Mouse (Mus musculus) MEL (cell line): ENCODE results near the gene Fam151a.

Experiments
- CHD1 ChIP-seq: IDR thresholded peaks from 2 replicates; pipeline ENCODE4 v1.6.1; 2012; ENCODE audit warnings: low read depth, mild to moderate bottlenecking, inconsistent platforms, low read length, improper control_type of control experiment
- CTCF ChIP-seq, 3 experiments: IDR thresholded peaks in 2 of 3; conservative IDR thresholded peaks in 1 of 3; 2 replicates each; pipeline ENCODE4 v1.5.1; 2011 to 2012; ENCODE audit warnings: low read length in 3 of 3, low read depth in 2 of 3, mild to moderate bottlenecking in 2 of 3, improper control_type of control experiment in 1 of 3, inconsistent platforms in 1 of 3, mixed read lengths in 1 of 3, moderate library complexity in 1 of 3; ENCODE audit not compliant: control insufficient read depth in 1 of 3, insufficient read depth in 1 of 3, poor library complexity in 1 of 3, severe bottlenecking in 1 of 3
- ETS1 ChIP-seq: IDR thresholded peaks from 2 replicates; pipeline ENCODE4 v1.6.1; 2012; ENCODE audit warnings: low read depth, mild to moderate bottlenecking, inconsistent platforms, low read length, improper control_type of control experiment, moderate library complexity
- GATA1 ChIP-seq: IDR thresholded peaks from 2 replicates; pipeline ENCODE4 v1.6.1; 2011; ENCODE audit warnings: low read depth, low read length, improper control_type of control experiment
- JUND ChIP-seq: IDR thresholded peaks from 2 replicates; pipeline ENCODE4 v1.6.1; 2011; ENCODE audit warnings: low read depth, mild to moderate bottlenecking, improper control_type of control experiment, low read length
- MAFK ChIP-seq: IDR thresholded peaks from 2 replicates; pipeline ENCODE4 v1.6.1; 2011; ENCODE audit warnings: low read depth, mild to moderate bottlenecking, low read length, improper control_type of control experiment, borderline replicate concordance
- MEF2A ChIP-seq: IDR thresholded peaks from 2 replicates; pipeline ENCODE4 v1.6.1; 2014; ENCODE audit warnings: low read depth, mild to moderate bottlenecking, inconsistent platforms, low read length, improper control_type of control experiment; ENCODE audit not compliant: poor library complexity, insufficient replicate concordance, severe bottlenecking; ENCODE audit errors: extremely low read depth
- MYC ChIP-seq: IDR thresholded peaks from 2 replicates; pipeline ENCODE4 v1.6.1; 2011; ENCODE audit warnings: low read depth, mild to moderate bottlenecking, low read length, improper control_type of control experiment, moderate library complexity
- NELFE ChIP-seq: IDR thresholded peaks from 2 replicates; pipeline ENCODE4 v1.6.1; 2011; ENCODE audit warnings: low read depth, low read length, improper control_type of control experiment
- POLR2A ChIP-seq, 2 experiments: IDR thresholded peaks; 2 replicates each; pipeline ENCODE4 v1.6.1; 2011 to 2012; ENCODE audit warnings: low read length in 2 of 2, mild to moderate bottlenecking in 2 of 2, control low read depth in 1 of 2, improper control_type of control experiment in 1 of 2, low read depth in 1 of 2, moderate library complexity in 1 of 2; ENCODE audit not compliant: control insufficient read depth in 1 of 2, insufficient read depth in 1 of 2, poor library complexity in 1 of 2
- RCOR1 ChIP-seq: IDR thresholded peaks from 2 replicates; pipeline ENCODE4 v1.6.1; 2012; ENCODE audit warnings: low read depth, mild to moderate bottlenecking, inconsistent platforms, low read length, improper control_type of control experiment
- SIN3A ChIP-seq: IDR thresholded peaks from 2 replicates; pipeline ENCODE4 v1.6.1; 2012; ENCODE audit warnings: low read length, improper control_type of control experiment, inconsistent platforms
- TBP ChIP-seq: IDR thresholded peaks from 2 replicates; pipeline ENCODE4 v1.8.0; 2011; ENCODE audit warnings: low read depth, low read length, improper control_type of control experiment
- USF1 ChIP-seq: IDR thresholded peaks from 2 replicates; pipeline ENCODE4 v1.6.1; 2014; ENCODE audit warnings: low read depth, mild to moderate bottlenecking, inconsistent platforms, low read length, improper control_type of control experiment, moderate library complexity

- no peak for TF ChIP-seq RCOR1
- TF ChIP-seq NELFE, result no peak
- TF ChIP-seq TBP, result no peak
- TF ChIP-seq CTCF (IDR thresholded peaks at IDR 0.05 in 2 of 3, conservative IDR thresholded peaks at IDR 0.05 in 1 of 3; ENCODE audit: control insufficient read depth in 1 of 3, insufficient read depth in 1 of 3, low read depth in 2 of 3, low read length in 3 of 3, poor library complexity in 1 of 3, severe bottlenecking in 1 of 3), result peak; percentile 96 to 97 (median 96)
- TF ChIP-seq CHD1, result no peak
- no peak for TF ChIP-seq POLR2A (IDR thresholded peaks at IDR 0.05; ENCODE audit: control insufficient read depth in 1 of 2, insufficient read depth in 1 of 2, low read depth in 1 of 2, low read length in 2 of 2, poor library complexity in 1 of 2)
- TF ChIP-seq MYC, result no peak
- TF ChIP-seq USF1, result no peak
- TF ChIP-seq GATA1, result no peak
- no peak for TF ChIP-seq ETS1
- no peak for TF ChIP-seq JUND
- no peak for TF ChIP-seq MAFK
- no peak for TF ChIP-seq MEF2A
- no peak for TF ChIP-seq SIN3A
These were observed 25.3 kb upstream of the Fam151a start for GRCm38 (mm10) chr4:106708408-106708807.
